Mouse (Mus musculus) liver, embryonic 15.5 days (tissue): ENCODE measurements around the gene Csf2ra. TPM values are rescaled to one million over a fixed set of nuclear protein-coding genes. Genes with fewer than 3 reads are reported as not detected.
"Not testable (repeated sequence)": the region's sequence is repeated elsewhere in the genome, so short reads cannot be mapped to it uniquely, and the experiment has no call there.

Experiments used
- ATAC-seq: fragments of 200-750 bp; cut with Nextera tagmentation; 2 replicates; pipeline ENCODE4 v1.8.0; 2017; ENCODE audit warnings: moderate number of reproducible peaks, mild to moderate bottlenecking, moderate library complexity; ENCODE audit not compliant: insufficient read depth
- H3K27ac ChIP-seq: fragments of 300-500 bp; sonication (generic); replicated peaks from 2 replicates; pipeline ENCODE4 v1.5.1; 2015; ENCODE audit warnings: mild to moderate bottlenecking, inconsistent platforms
- H3K27me3 ChIP-seq: fragments of 300-500 bp; sonication (generic); 2 replicates; pipeline ENCODE4 v1.6.1; 2015; ENCODE audit warnings: mild to moderate bottlenecking, inconsistent platforms
- H3K36me3 ChIP-seq: fragments of 300-500 bp; sonication (generic); replicated peaks from 2 replicates; pipeline ENCODE4 v1.6.1; 2015; ENCODE audit warnings: moderate library complexity, mild to moderate bottlenecking, inconsistent platforms
- H3K4me1 ChIP-seq: fragments of 300-500 bp; sonication (generic); replicated peaks from 2 replicates; pipeline ENCODE4 v1.6.1; 2015; ENCODE audit warnings: inconsistent platforms
- H3K4me2 ChIP-seq: fragments of 300-500 bp; sonication (generic); 2 replicates; pipeline ENCODE4 v1.6.1; 2015; ENCODE audit warnings: moderate library complexity, mild to moderate bottlenecking, inconsistent platforms
- H3K4me3 ChIP-seq: fragments of 300-500 bp; sonication (generic); replicated peaks from 2 replicates; pipeline ENCODE4 v1.5.1; 2015; ENCODE audit warnings: mild to moderate bottlenecking, inconsistent platforms
- H3K9ac ChIP-seq: fragments of 300-500 bp; sonication (generic); 2 replicates; pipeline ENCODE4 v1.6.1; 2015; ENCODE audit warnings: moderate library complexity, mild to moderate bottlenecking, inconsistent platforms
- H3K9me3 ChIP-seq: fragments of 300-500 bp; sonication (generic); replicated peaks from 2 replicates; pipeline ENCODE4 v1.6.1; 2016; ENCODE audit warnings: inconsistent platforms
- WGBS: fragments of 180-500 bp; shearing (Covaris S2); methylation state at CpG from one replicate; pipeline ENCODE4 v1.1.7; 2015; ENCODE audit warnings: mixed read lengths; ENCODE audit not compliant: insufficient replicate concordance; 5-methylcytosine and 5-hydroxymethylcytosine counted together
- polyA plus RNA-seq: library from polyadenylated mRNA; unstranded; fragments of >200 nt; fragmentation: Nextera tagmentation; extraction: Ambion mirVana; gene quantifications from 2 replicates; pipeline ENCODE4 v1.2.1, GENCODE M21; 2015

Csf2ra gene
- polyA plus RNA-seq, 1 experiment from 2014 or later, result 15.8 TPM

- no peaks in the 10 kb centered on the region for H3K27me3 ChIP-seq
- no peaks in the 10 kb centered on the region for H3K4me1 ChIP-seq
- H3K36me3 ChIP-seq, result no peaks in the 10 kb centered on the region
- ATAC-seq, result no peak
- H3K9ac ChIP-seq, result no peak overlapping the region
- no peak overlapping the region for H3K4me3 ChIP-seq
- H3K27ac ChIP-seq, result no peak overlapping the region
- H3K4me2 ChIP-seq, result no peak overlapping the region
- 66% methylated on average over 7 of the region's 7 CpGs for WGBS
- no peaks in the 10 kb centered on the region for H3K9me3 ChIP-seq
Measured at GRCm38 (mm10) chr19:61256166-61256887, 28.1 kb upstream of the Csf2ra start.

GRCm38 (mm10) chr19:61247334-61247733, 19.1 kb upstream of the Csf2ra start:
- not testable (repeated sequence) for H3K4me1 ChIP-seq, H3K9ac ChIP-seq, H3K4me3 ChIP-seq, H3K27ac ChIP-seq, H3K27me3 ChIP-seq, ATAC-seq, H3K9me3 ChIP-seq, H3K36me3 ChIP-seq, H3K4me2 ChIP-seq
- 65% methylated on average over 4 of the region's 4 CpGs for WGBS

- Histone ChIP-seq H3K36me3 (no peaks in the 10 kb centered on the region), H3K9me3 (no peaks in the 10 kb centered on the region), H3K9ac (no peak overlapping the region), H3K4me3 (no peak overlapping the region), H3K27ac (no peak overlapping the region), H3K4me1 (no peaks in the 10 kb centered on the region), H3K4me2 (no peak overlapping the region), H3K27me3 (no peaks in the 10 kb centered on the region)
- 38% methylated on average over 5 of the region's 5 CpGs for WGBS
- ATAC-seq, result no peak
Measured at GRCm38 (mm10) chr19:61244721-61245436, 16.6 kb upstream of the Csf2ra start.

GRCm38 (mm10) chr19:61237967-61238366, 9.7 kb upstream of the Csf2ra start:
- no peak for ATAC-seq
- Histone ChIP-seq H3K27ac (no peak overlapping the region), H3K4me3 (no peak overlapping the region), H3K36me3 (no peaks in the 10 kb centered on the region), H3K4me2 (no peak overlapping the region), H3K27me3 (no peaks in the 10 kb centered on the region), H3K9me3 (no peaks in the 10 kb centered on the region), H3K4me1 (no peaks in the 10 kb centered on the region), H3K9ac (no peak overlapping the region)
- WGBS, result 60% methylated on average over 2 of the region's 2 CpGs

GRCm38 (mm10) chr19:61234532-61234931, 6.3 kb upstream of the Csf2ra start:
- Histone ChIP-seq H3K4me1 (no peaks in the 10 kb centered on the region), H3K4me2 (no peak overlapping the region), H3K27ac (no peak overlapping the region), H3K9me3 (no peaks in the 10 kb centered on the region), H3K27me3 (no peaks in the 10 kb centered on the region), H3K36me3 (no peaks in the 10 kb centered on the region), H3K9ac (no peak overlapping the region), H3K4me3 (no peak overlapping the region)
- WGBS, result 58% methylated on average over 5 of the region's 5 CpGs
- no peak for ATAC-seq

- Histone ChIP-seq H3K9me3 (0 out of 2 replicates have a peak, but pooled peaks cover 5% of the 10 kb centered on the region), H3K27me3 (peaks cover 5% of the 10 kb centered on the region; the same call in 1 of the 2 replicates), H3K4me1 (peaks cover 26% of the 10 kb centered on the region), H3K4me2 (peak overlapping the region; percentile 78), H3K9ac (no peak overlapping the region; the same call in 1 of the 2 replicates), H3K36me3 (no peaks in the 10 kb centered on the region), H3K4me3 (peak overlapping the region; percentile 59), H3K27ac (peak overlapping the region; percentile 79)
- ATAC-seq, result peak; percentile 75
- 1% methylated on average over 71 of the region's 71 CpGs for WGBS
Measured at GRCm38 (mm10) chr19:61226928-61227854, 1.0 kb downstream of the Csf2ra start.

- ATAC-seq, result peak; percentile 8
- Histone ChIP-seq H3K9me3 (0 out of 2 replicates have a peak, but pooled peaks cover 5% of the 10 kb centered on the region), H3K9ac (no peak overlapping the region; the same call in 1 of the 2 replicates), H3K27ac (peak overlapping the region; percentile 79), H3K36me3 (no peaks in the 10 kb centered on the region), H3K4me2 (peak overlapping the region; percentile 78), H3K4me1 (peaks cover 26% of the 10 kb centered on the region), H3K27me3 (peaks cover 5% of the 10 kb centered on the region; the same call in 1 of the 2 replicates), H3K4me3 (peak overlapping the region; percentile 59)
- 1% methylated on average over 71 of the region's 71 CpGs for WGBS
Measured at GRCm38 (mm10) chr19:61226401-61226927, 1.8 kb downstream of the Csf2ra start.

- 0 out of 2 replicates have a peak, but pooled peaks cover 5% of the 10 kb centered on the region for H3K9me3 ChIP-seq
- ATAC-seq, result peak; percentile 36
- no peak overlapping the region for H3K9ac ChIP-seq
- peak overlapping the region; percentile 78 for H3K4me2 ChIP-seq
- peaks cover 26% of the 10 kb centered on the region for H3K4me1 ChIP-seq
- H3K36me3 ChIP-seq, result no peaks in the 10 kb centered on the region
- H3K4me3 ChIP-seq, result peak overlapping the region; percentile 59
- WGBS, result 7% methylated on average over 70 of the region's 70 CpGs
- H3K27me3 ChIP-seq, result peaks cover 5% of the 10 kb centered on the region; the same call in 1 of the 2 replicates
- H3K27ac ChIP-seq, result peak overlapping the region; percentile 79
Measured at GRCm38 (mm10) chr19:61225526-61226400, 2.5 kb downstream of the Csf2ra start.

GRCm38 (mm10) chr19:61224678-61225525, 3.3 kb downstream of the Csf2ra start:
- Histone ChIP-seq H3K4me2 (peak overlapping the region; percentile 78), H3K27ac (no peak overlapping the region), H3K9me3 (0 out of 2 replicates have a peak, but pooled peaks cover 5% of the 10 kb centered on the region), H3K27me3 (peaks cover 5% of the 10 kb centered on the region; the same call in 1 of the 2 replicates), H3K4me1 (peaks cover 26% of the 10 kb centered on the region), H3K9ac (no peak overlapping the region), H3K36me3 (no peaks in the 10 kb centered on the region), H3K4me3 (peak overlapping the region; percentile 59)
- no peak; the same call in 1 of the 2 replicates for ATAC-seq
- WGBS, result 34% methylated on average over 52 of the region's 53 CpGs
